In genomic region chr13:55468851-55469560, GRCm38 (mm10) we compare ENCODE assay signal across 8 mouse cellular contexts. TPM values are rescaled to one million over a fixed set of nuclear protein-coding genes. Genes with fewer than 3 reads are reported as not detected.
DNase-seq lines count a peak whose midpoint lies in the region; ATAC-seq lines count a peak whose summit lies in the region.

No protein-coding gene starts in this region.

- H3K4me1 ChIP-seq in embryonic facial prominence, embryonic 14.5 days (ENCODE audit: control insufficient read depth, insufficient read depth, low read length) = peaks cover 25% of the 10 kb centered on the region
- peaks cover 82% of the 10 kb centered on the region for H3K4me1 ChIP-seq in midbrain, embryonic 14.5 days (ENCODE audit: control insufficient read depth, insufficient read depth, low read length)

- no peaks in the 10 kb centered on the region for H3K27me3 ChIP-seq in embryonic facial prominence, embryonic 14.5 days (replicated peaks; ENCODE audit: control insufficient read depth, insufficient read depth, low read length)
- no peaks in the 10 kb centered on the region for H3K27me3 ChIP-seq in midbrain, embryonic 14.5 days (ENCODE audit: control insufficient read depth, insufficient read depth, low read length)

- H3K4me2 ChIP-seq in embryonic facial prominence, embryonic 14.5 days (ENCODE audit: low read depth, low read length) = no peak overlapping the region
- H3K4me2 ChIP-seq in midbrain, embryonic 14.5 days (ENCODE audit: low read length) = no peak overlapping the region

- H3K9ac ChIP-seq in embryonic facial prominence, embryonic 14.5 days (ENCODE audit: low read depth, low read length) = peak overlapping the region; percentile 11; the same call in 1 of the 2 replicates
- H3K9ac ChIP-seq in midbrain, embryonic 14.5 days (replicated peaks; ENCODE audit: low read length) = no peak overlapping the region

- ATAC-seq in embryonic facial prominence, embryonic 14.5 days (ENCODE audit: low read depth) = no peak
- no peak for ATAC-seq in midbrain, embryonic 14.5 days (ENCODE audit: low FRiP score, low TSS enrichment)
- no peak for ATAC-seq in activated CD4-positive, CD25-positive, alpha-beta regulatory T cell, adult 4 months

- H3K4me3 ChIP-seq in embryonic facial prominence, embryonic 14.5 days (ENCODE audit: low read depth, low read length) = no peak overlapping the region
- no peak overlapping the region for H3K4me3 ChIP-seq in midbrain, embryonic 14.5 days (replicated peaks; ENCODE audit: low read depth, low read length)

- H3K36me3 ChIP-seq in embryonic facial prominence, embryonic 14.5 days (ENCODE audit: control insufficient read depth, insufficient read depth, low read length) = peaks cover 4% of the 10 kb centered on the region; the same call in 1 of the 2 replicates
- H3K36me3 ChIP-seq in midbrain, embryonic 14.5 days (ENCODE audit: control insufficient read depth, insufficient read depth, low read length) = peaks cover 15% of the 10 kb centered on the region

- H3K27ac ChIP-seq in embryonic facial prominence, embryonic 14.5 days (replicated peaks; ENCODE audit: low read depth, low read length) = no peak overlapping the region
- H3K27ac ChIP-seq in midbrain, embryonic 14.5 days (replicated peaks; ENCODE audit: low read depth, low read length) = peak overlapping the region; percentile 37

- 36% methylated on average over 13 of the region's 13 CpGs for WGBS in embryonic facial prominence, embryonic 14.5 days
- 32% methylated on average over 13 of the region's 13 CpGs for WGBS in midbrain, embryonic 14.5 days

- intact Hi-C loops in left cerebral cortex, postnatal 4 days (cut with DNase I) = loop anchor here (5.0 kb wide), 1 partner anchor 52 kb away; the partner anchor contains the start of gene Pfn3
- intact Hi-C loops in left cerebral cortex, postnatal 36 days (cut with DNase I) = no loop called here

- DNase-seq in adrenal gland, postnatal 10 days = peak; percentile 80
- no peak for DNase-seq in adrenal gland, adult 8-10 months
- DNase-seq in left cerebral cortex, postnatal 4 days = peak; percentile 61
- DNase-seq in left cerebral cortex, adult 8-10 months (ENCODE audit: low spot score in 2 of 2) = no peak
- DNase-seq in embryonic facial prominence, embryonic 14.5 days (ENCODE audit: low spot score) = no peak
- DNase-seq in midbrain, embryonic 14.5 days = peak; percentile 62
- DNase-seq in left cerebral cortex, postnatal 36 days (ENCODE audit: low spot score in 2 of 2) = no peak

- no peaks in the 10 kb centered on the region for H3K9me3 ChIP-seq in embryonic facial prominence, embryonic 14.5 days (ENCODE audit: control insufficient read depth, low read length)
- no peaks in the 10 kb centered on the region for H3K9me3 ChIP-seq in midbrain, embryonic 14.5 days (ENCODE audit: control insufficient read depth, low read length)

RNA-seq across cellular contexts. Expression of gene Prr7, which starts 4.9 kb away (rescaled TPM):
- total RNA-seq in adrenal gland, postnatal 10 days (2021) = 1 to 10 TPM; 3.7 to 4.2 TPM
- total RNA-seq in adrenal gland, adult 8-10 months (2022) = 1 to 10 TPM; 2.3 to 4.3 (median 3.7) TPM
- 10 to 100 TPM; 86.0 to 87.5 TPM for total RNA-seq in left cerebral cortex, postnatal 4 days (2021)
- total RNA-seq in left cerebral cortex, adult 8-10 months (2022) = 10 to 100 TPM; 50.8 to 62.7 (median 59.7) TPM
- polyA plus RNA-seq in embryonic facial prominence, embryonic 14.5 days (2014; fragmentation: Nextera tagmentation; extraction: Ambion mirVana) = 1.9 and 2.7 TPM in 2 replicates
- 7.0 and 34.3 TPM in 2 replicates for polyA plus RNA-seq in midbrain, embryonic 14.5 days (2014; fragmentation: Nextera tagmentation; extraction: Ambion mirVana)
- 10 to 100 TPM; 81.8 to 82.1 TPM for total RNA-seq in left cerebral cortex, postnatal 36 days (2021)
- not detected for polyA plus RNA-seq in activated CD4-positive, CD25-positive, alpha-beta regulatory T cell, adult 4 months (2017; shearing (Covaris generic))

RNA-seq across cellular contexts. Expression of gene Dbn1, which starts 18.9 kb away (rescaled TPM):
- total RNA-seq in adrenal gland, postnatal 10 days (2021) = 10 to 100 TPM; 32.1 to 41.6 TPM
- 10 to 100 TPM; 13.6 to 33.8 (median 24.0) TPM for total RNA-seq in adrenal gland, adult 8-10 months (2022)
- total RNA-seq in left cerebral cortex, postnatal 4 days (2021) = 100 to 1,000 TPM; 623 to 643 TPM
- 100 to 1,000 TPM; 216 to 253 (median 234) TPM for total RNA-seq in left cerebral cortex, adult 8-10 months (2022)
- 141 and 167 TPM in 2 replicates for polyA plus RNA-seq in embryonic facial prominence, embryonic 14.5 days (2014; fragmentation: Nextera tagmentation; extraction: Ambion mirVana)
- polyA plus RNA-seq in midbrain, embryonic 14.5 days (2014; fragmentation: Nextera tagmentation; extraction: Ambion mirVana) = 509 and 557 TPM in 2 replicates
- total RNA-seq in left cerebral cortex, postnatal 36 days (2021) = 100 to 1,000 TPM; 247 to 314 TPM
- polyA plus RNA-seq in activated CD4-positive, CD25-positive, alpha-beta regulatory T cell, adult 4 months (2017; shearing (Covaris generic)) = under 1 TPM in 1 of 2 experiments, not detected in 1; 0.25 TPM

RNA-seq across cellular contexts. Expression of gene Grk6, which starts 24.1 kb away (rescaled TPM):
- 10 to 100 TPM; 40.2 to 47.0 TPM for total RNA-seq in adrenal gland, postnatal 10 days (2021)
- 10 to 100 TPM; 36.0 to 55.3 (median 48.6) TPM for total RNA-seq in adrenal gland, adult 8-10 months (2022)
- total RNA-seq in left cerebral cortex, postnatal 4 days (2021) = 10 to 100 TPM; 73.8 to 78.8 TPM
- 10 to 100 TPM; 60.0 to 65.3 (median 61.9) TPM for total RNA-seq in left cerebral cortex, adult 8-10 months (2022)
- polyA plus RNA-seq in embryonic facial prominence, embryonic 14.5 days (2014; fragmentation: Nextera tagmentation; extraction: Ambion mirVana) = 44.0 and 46.6 TPM in 2 replicates
- 41.8 and 44.0 TPM in 2 replicates for polyA plus RNA-seq in midbrain, embryonic 14.5 days (2014; fragmentation: Nextera tagmentation; extraction: Ambion mirVana)
- 10 to 100 TPM; 63.4 to 65.2 TPM for total RNA-seq in left cerebral cortex, postnatal 36 days (2021)
- polyA plus RNA-seq in activated CD4-positive, CD25-positive, alpha-beta regulatory T cell, adult 4 months (2017; shearing (Covaris generic)) = 10 to 100 TPM; 38.6 to 43.6 TPM

RNA-seq across cellular contexts. Expression of gene F12, which starts 42.4 kb away (rescaled TPM):
- total RNA-seq in adrenal gland, postnatal 10 days (2021) = 100 to 1,000 TPM in 1 of 2 experiments, 10 to 100 TPM in 1; 39.7 to 101 TPM
- under 1 TPM in 3 of 4 experiments, not detected in 1; 0.17 to 0.71 (median 0.43) TPM for total RNA-seq in adrenal gland, adult 8-10 months (2022)
- total RNA-seq in left cerebral cortex, postnatal 4 days (2021) = under 1 TPM; 0.30 to 0.38 TPM
- total RNA-seq in left cerebral cortex, adult 8-10 months (2022) = under 1 TPM; 0.39 to 0.98 (median 0.75) TPM
- polyA plus RNA-seq in embryonic facial prominence, embryonic 14.5 days (2014; fragmentation: Nextera tagmentation; extraction: Ambion mirVana) = not detected in 2 replicates
- polyA plus RNA-seq in midbrain, embryonic 14.5 days (2014; fragmentation: Nextera tagmentation; extraction: Ambion mirVana) = not detected in 2 replicates
- total RNA-seq in left cerebral cortex, postnatal 36 days (2021) = under 1 TPM; 0.79 to 0.84 TPM
- not detected for polyA plus RNA-seq in activated CD4-positive, CD25-positive, alpha-beta regulatory T cell, adult 4 months (2017; shearing (Covaris generic))

RNA-seq across cellular contexts. Expression of gene Pdlim7, which starts 44.5 kb away (rescaled TPM):
- 10 to 100 TPM; 31.6 to 39.4 TPM for total RNA-seq in adrenal gland, postnatal 10 days (2021)
- total RNA-seq in adrenal gland, adult 8-10 months (2022) = 10 to 100 TPM; 10.9 to 23.8 (median 18.3) TPM
- 10 to 100 TPM; 62.5 to 66.8 TPM for total RNA-seq in left cerebral cortex, postnatal 4 days (2021)
- 10 to 100 TPM; 78.3 to 93.8 (median 85.9) TPM for total RNA-seq in left cerebral cortex, adult 8-10 months (2022)
- 194 and 204 TPM in 2 replicates for polyA plus RNA-seq in embryonic facial prominence, embryonic 14.5 days (2014; fragmentation: Nextera tagmentation; extraction: Ambion mirVana)
- 126 and 154 TPM in 2 replicates for polyA plus RNA-seq in midbrain, embryonic 14.5 days (2014; fragmentation: Nextera tagmentation; extraction: Ambion mirVana)
- 100 to 1,000 TPM in 1 of 2 experiments, 10 to 100 TPM in 1; 82.1 to 101 TPM for total RNA-seq in left cerebral cortex, postnatal 36 days (2021)
- polyA plus RNA-seq in activated CD4-positive, CD25-positive, alpha-beta regulatory T cell, adult 4 months (2017; shearing (Covaris generic)) = 10 to 100 TPM in 1 of 2 experiments, 1 to 10 TPM in 1; 7.4 to 14.4 TPM

Comparison
In these comparisons a context has a peak if more than half of its experiments do, and no peak if none do; other contexts are left out.
1. DNase-seq: peak in adrenal gland, postnatal 10 days (single experiment), left cerebral cortex, postnatal 4 days (single experiment) and midbrain, embryonic 14.5 days (single experiment); none in adrenal gland, adult 8-10 months (single experiment), left cerebral cortex, adult 8-10 months (0 of 2), embryonic facial prominence, embryonic 14.5 days (single experiment) and left cerebral cortex, postnatal 36 days (0 of 2).
2. RNA of gene Prr7, which starts 4.9 kb away (total RNA-seq): 86.0 to 87.5 TPM in left cerebral cortex, postnatal 4 days, 81.8 to 82.1 TPM in left cerebral cortex, postnatal 36 days and 50.8 to 62.7 TPM in left cerebral cortex, adult 8-10 months; 2.3 to 4.3 TPM in adrenal gland, adult 8-10 months and 3.7 to 4.2 TPM in adrenal gland, postnatal 10 days; every median in the first group is over 4 times any median in the second.
3. RNA of gene Dbn1, which starts 18.9 kb away (total RNA-seq): 623 to 643 TPM in left cerebral cortex, postnatal 4 days, 247 to 314 TPM in left cerebral cortex, postnatal 36 days and 216 to 253 TPM in left cerebral cortex, adult 8-10 months; 32.1 to 41.6 TPM in adrenal gland, postnatal 10 days and 13.6 to 33.8 TPM in adrenal gland, adult 8-10 months; every median in the first group is over 4 times any median in the second.